Mouse (Mus musculus): ENCODE results near the gene Dusp28. TPM values are rescaled to one million over a fixed set of nuclear protein-coding genes. Genes with fewer than 3 reads are reported as not detected.
A peak's percentile ranks its signal among the peaks of the same experiment; 100 is the strongest.

The Dusp28 gene
- polyA plus RNA-seq, 1 experiment = 73.5 TPM

- Histone ChIP-seq H3K4me1 (replicated peaks; ENCODE audit: control insufficient read depth, insufficient read depth, low read length) (peaks cover 37% of the 10 kb centered on the region), H3K27ac (ENCODE audit: control insufficient read depth, insufficient read depth, low read length) (peak overlapping the region; percentile 26), H3K27me3 (ENCODE audit: control insufficient read depth, insufficient read depth, low read length) (no peaks in the 10 kb centered on the region), H3K4me3 (ENCODE audit: control insufficient read depth, insufficient read depth, low read length) (peak overlapping the region; percentile 95), H3K36me3 (ENCODE audit: control insufficient read depth, insufficient read depth, low read length) (peaks cover 12% of the 10 kb centered on the region)
- TF ChIP-seq CTCF (IDR thresholded peaks at IDR 0.05; ENCODE audit: borderline replicate concordance, control insufficient read depth, extremely low read depth, insufficient read depth, low read length, poor library complexity) (no peak), POLR2A (IDR thresholded peaks at IDR 0.05; ENCODE audit: control insufficient read depth, extremely low read depth, insufficient read depth, low read length, poor library complexity) (0 out of 2 replicates have a peak, but pooled peaks have one; percentile 4)
- WGBS = 3% methylated on average over 85 of the region's 85 CpGs
- peak; percentile 52 for DNase-seq
Measured at GRCm38 (mm10) chr1:92910925-92911720, 4.3 kb downstream of the Dusp28 start.

DNA sequence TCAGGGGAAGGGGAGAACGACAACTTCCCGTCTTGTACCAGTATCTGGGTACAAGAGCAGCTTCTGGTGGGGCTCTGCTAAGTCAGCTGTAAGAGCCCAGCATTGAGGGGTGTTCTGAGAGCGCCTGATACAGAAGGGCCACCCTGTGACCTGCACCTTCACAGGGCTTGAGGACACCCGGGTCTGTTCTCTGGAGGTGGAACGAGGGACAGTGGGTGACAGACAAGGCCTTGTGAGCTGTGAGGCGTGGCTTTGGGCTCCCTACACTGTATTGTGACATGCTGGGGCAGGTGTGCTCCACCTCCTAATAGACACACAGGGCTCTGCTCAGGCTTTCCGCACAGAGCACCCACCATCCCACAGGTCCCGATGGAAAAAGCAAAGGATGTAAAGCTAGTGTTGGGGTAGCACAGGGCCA, 4.9 kb downstream of the Dusp28 start:
- Histone ChIP-seq H3K4me3 (ENCODE audit: control insufficient read depth, insufficient read depth, low read length) (peak overlapping the region; percentile 95), H3K27me3 (ENCODE audit: control insufficient read depth, insufficient read depth, low read length) (no peaks in the 10 kb centered on the region), H3K36me3 (ENCODE audit: control insufficient read depth, insufficient read depth, low read length) (peaks cover 18% of the 10 kb centered on the region), H3K27ac (ENCODE audit: control insufficient read depth, insufficient read depth, low read length) (peak overlapping the region; percentile 26; the same call in 1 of the 2 replicates), H3K4me1 (replicated peaks; ENCODE audit: control insufficient read depth, insufficient read depth, low read length) (peaks cover 34% of the 10 kb centered on the region)
- no peak for TF ChIP-seq POLR2A (IDR thresholded peaks at IDR 0.05; ENCODE audit: control insufficient read depth, extremely low read depth, insufficient read depth, low read length, poor library complexity)
- TF ChIP-seq CTCF (IDR thresholded peaks at IDR 0.05; ENCODE audit: borderline replicate concordance, control insufficient read depth, extremely low read depth, insufficient read depth, low read length, poor library complexity) = no peak
- DNase-seq = no peak
- 39% methylated on average over 8 of the region's 8 CpGs for WGBS

DNA sequence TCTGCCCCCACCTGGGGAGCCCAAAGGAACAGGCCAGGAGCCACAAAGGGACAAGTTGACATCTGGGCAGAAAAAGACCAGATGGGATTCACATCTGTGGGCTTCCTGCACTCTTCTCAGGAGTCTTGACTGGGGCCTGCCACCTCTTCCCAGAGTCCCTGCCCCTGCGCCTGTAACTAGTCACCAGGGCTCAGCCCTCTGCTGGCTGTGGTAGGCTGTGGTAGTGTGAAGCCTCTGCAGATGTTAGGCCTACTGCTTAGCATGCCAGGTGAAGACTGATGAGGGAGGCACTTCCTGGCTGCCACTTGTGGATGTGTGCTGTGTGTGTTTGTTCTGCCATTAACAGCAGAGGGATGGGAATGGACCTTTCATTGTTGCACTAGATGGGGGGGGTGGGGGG, 5.5 kb downstream of the Dusp28 start:
- WGBS = 12% methylated on average over 1 of the region's 1 CpGs
- no peak overlapping the region for H3K27ac ChIP-seq (ENCODE audit: control insufficient read depth, insufficient read depth, low read length)
- peak; percentile 46 for DNase-seq
- TF ChIP-seq CTCF (IDR thresholded peaks at IDR 0.05; ENCODE audit: borderline replicate concordance, control insufficient read depth, extremely low read depth, insufficient read depth, low read length, poor library complexity) (0 out of 2 replicates have a peak, but pooled peaks have one; percentile 36), POLR2A (IDR thresholded peaks at IDR 0.05; ENCODE audit: control insufficient read depth, extremely low read depth, insufficient read depth, low read length, poor library complexity) (no peak)
- H3K4me3 ChIP-seq (ENCODE audit: control insufficient read depth, insufficient read depth, low read length) = peak overlapping the region; percentile 95
- peaks cover 24% of the 10 kb centered on the region for H3K36me3 ChIP-seq (ENCODE audit: control insufficient read depth, insufficient read depth, low read length)
- no peaks in the 10 kb centered on the region for H3K27me3 ChIP-seq (ENCODE audit: control insufficient read depth, insufficient read depth, low read length)
- peaks cover 34% of the 10 kb centered on the region for H3K4me1 ChIP-seq (replicated peaks; ENCODE audit: control insufficient read depth, insufficient read depth, low read length)

- no peak for TF ChIP-seq POLR2A (IDR thresholded peaks at IDR 0.05; ENCODE audit: control insufficient read depth, extremely low read depth, insufficient read depth, low read length, poor library complexity)
- TF ChIP-seq CTCF (IDR thresholded peaks at IDR 0.05; ENCODE audit: borderline replicate concordance, control insufficient read depth, extremely low read depth, insufficient read depth, low read length, poor library complexity) = no peak
- WGBS = 94% methylated on average over 4 of the region's 4 CpGs
- no peak overlapping the region for H3K4me3 ChIP-seq (ENCODE audit: control insufficient read depth, insufficient read depth, low read length)
- no peaks in the 10 kb centered on the region for H3K27me3 ChIP-seq (ENCODE audit: control insufficient read depth, insufficient read depth, low read length)
- H3K4me1 ChIP-seq (replicated peaks; ENCODE audit: control insufficient read depth, insufficient read depth, low read length) = peaks cover 27% of the 10 kb centered on the region
- DNase-seq = no peak
- no peak overlapping the region for H3K27ac ChIP-seq (ENCODE audit: control insufficient read depth, insufficient read depth, low read length)
- peaks cover 42% of the 10 kb centered on the region for H3K36me3 ChIP-seq (ENCODE audit: control insufficient read depth, insufficient read depth, low read length)
Measured at GRCm38 (mm10) chr1:92914239-92914638, 7.5 kb downstream of the Dusp28 start.

DNA sequence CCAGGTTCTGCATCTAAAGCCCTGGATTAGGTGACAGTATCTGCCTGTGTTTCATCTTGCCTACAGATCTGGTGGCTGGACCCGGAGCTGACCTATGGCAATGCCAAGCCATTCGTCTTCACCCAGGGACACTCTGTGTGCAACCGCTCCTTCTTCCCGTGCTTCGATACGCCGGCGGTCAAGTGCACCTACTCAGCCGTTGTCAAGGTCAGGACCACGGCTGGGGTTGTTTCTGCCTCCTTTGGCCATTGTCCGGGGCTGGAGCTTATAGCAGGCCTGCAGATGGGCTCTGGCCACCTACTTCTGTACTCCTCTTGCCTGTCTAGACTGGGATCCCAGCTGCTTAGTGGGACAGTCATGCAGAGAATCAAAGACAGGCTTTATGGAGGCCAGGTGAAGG, 8.2 kb downstream of the Dusp28 start:
- no peak for DNase-seq
- no peaks in the 10 kb centered on the region for H3K27me3 ChIP-seq (ENCODE audit: control insufficient read depth, insufficient read depth, low read length)
- H3K36me3 ChIP-seq (ENCODE audit: control insufficient read depth, insufficient read depth, low read length) = peaks cover 47% of the 10 kb centered on the region
- no peak overlapping the region for H3K4me3 ChIP-seq (ENCODE audit: control insufficient read depth, insufficient read depth, low read length)
- TF ChIP-seq CTCF (IDR thresholded peaks at IDR 0.05; ENCODE audit: borderline replicate concordance, control insufficient read depth, extremely low read depth, insufficient read depth, low read length, poor library complexity) (no peak), POLR2A (IDR thresholded peaks at IDR 0.05; ENCODE audit: control insufficient read depth, extremely low read depth, insufficient read depth, low read length, poor library complexity) (no peak)
- 99% methylated on average over 11 of the region's 11 CpGs for WGBS
- H3K4me1 ChIP-seq (replicated peaks; ENCODE audit: control insufficient read depth, insufficient read depth, low read length) = peaks cover 22% of the 10 kb centered on the region
- H3K27ac ChIP-seq (ENCODE audit: control insufficient read depth, insufficient read depth, low read length) = no peak overlapping the region

DNA sequence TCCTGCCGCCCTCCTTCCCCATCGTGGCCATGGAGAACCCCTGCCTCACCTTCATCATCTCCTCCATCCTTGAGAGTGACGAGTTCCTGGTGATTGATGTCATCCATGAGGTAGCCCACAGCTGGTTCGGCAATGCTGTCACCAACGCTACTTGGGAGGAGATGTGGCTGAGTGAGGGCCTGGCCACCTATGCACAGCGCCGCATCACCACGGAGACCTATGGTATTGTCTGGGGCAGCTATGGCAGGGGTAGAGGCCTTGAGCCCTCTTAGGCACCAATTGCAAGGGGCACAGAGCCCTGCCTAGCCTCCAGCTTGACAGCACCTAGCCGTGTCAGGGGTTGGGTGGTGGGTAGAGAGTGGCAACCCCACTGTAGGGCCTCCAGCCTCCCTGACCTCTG, 9.9 kb downstream of the Dusp28 start:
- Histone ChIP-seq H3K27ac (ENCODE audit: control insufficient read depth, insufficient read depth, low read length) (no peak overlapping the region), H3K27me3 (ENCODE audit: control insufficient read depth, insufficient read depth, low read length) (no peaks in the 10 kb centered on the region), H3K4me1 (replicated peaks; ENCODE audit: control insufficient read depth, insufficient read depth, low read length) (peaks cover 14% of the 10 kb centered on the region), H3K4me3 (ENCODE audit: control insufficient read depth, insufficient read depth, low read length) (no peak overlapping the region), H3K36me3 (ENCODE audit: control insufficient read depth, insufficient read depth, low read length) (peaks cover 50% of the 10 kb centered on the region)
- WGBS = 98% methylated on average over 9 of the region's 9 CpGs
- TF ChIP-seq CTCF (IDR thresholded peaks at IDR 0.05; ENCODE audit: borderline replicate concordance, control insufficient read depth, extremely low read depth, insufficient read depth, low read length, poor library complexity) (no peak), POLR2A (IDR thresholded peaks at IDR 0.05; ENCODE audit: control insufficient read depth, extremely low read depth, insufficient read depth, low read length, poor library complexity) (no peak)
- DNase-seq = no peak

All from thymus, adult 2 months (tissue).